Mouse (Mus musculus) erythroblast, adult 5-6 weeks (primary cell): ENCODE data around the gene Myh13. TPM values are rescaled to one million over a fixed set of nuclear protein-coding genes. Genes with fewer than 3 reads are reported as not detected.

Experiments used
- ATAC-seq: replicated peaks from 2 replicates; pipeline ENCODE4 v1.8.0; 2016; ENCODE audit warnings: moderate number of reproducible peaks, mild to moderate bottlenecking, moderate TSS enrichment, inconsistent platforms; ENCODE audit not compliant: poor library complexity, low FRiP score, severe bottlenecking
- total RNA-seq, 2 experiments: library from RNA; stranded (forward) in 1 of 2; stranded (reverse) in 1 of 2; fragments of 150-400 nt in 1 of 2; fragments of 200-764, 138-1000 nt in 1 of 2; gene quantifications; 2 replicates each; pipeline versions ENCODE4 v1.2.3 to v1.2.4; 2015 to 2017; ENCODE audit warnings: low replicate concordance in 2 of 2

Myh13 gene
- total RNA-seq, 2 experiments from 2014 or later = not detected

- no peak for ATAC-seq
Observed at GRCm38 (mm10) chr11:67384653-67385052, 63.2 kb downstream of the Myh13 start.

- ATAC-seq = no peak
Observed at GRCm38 (mm10) chr11:67386815-67387415, 65.5 kb downstream of the Myh13 start.

DNA sequence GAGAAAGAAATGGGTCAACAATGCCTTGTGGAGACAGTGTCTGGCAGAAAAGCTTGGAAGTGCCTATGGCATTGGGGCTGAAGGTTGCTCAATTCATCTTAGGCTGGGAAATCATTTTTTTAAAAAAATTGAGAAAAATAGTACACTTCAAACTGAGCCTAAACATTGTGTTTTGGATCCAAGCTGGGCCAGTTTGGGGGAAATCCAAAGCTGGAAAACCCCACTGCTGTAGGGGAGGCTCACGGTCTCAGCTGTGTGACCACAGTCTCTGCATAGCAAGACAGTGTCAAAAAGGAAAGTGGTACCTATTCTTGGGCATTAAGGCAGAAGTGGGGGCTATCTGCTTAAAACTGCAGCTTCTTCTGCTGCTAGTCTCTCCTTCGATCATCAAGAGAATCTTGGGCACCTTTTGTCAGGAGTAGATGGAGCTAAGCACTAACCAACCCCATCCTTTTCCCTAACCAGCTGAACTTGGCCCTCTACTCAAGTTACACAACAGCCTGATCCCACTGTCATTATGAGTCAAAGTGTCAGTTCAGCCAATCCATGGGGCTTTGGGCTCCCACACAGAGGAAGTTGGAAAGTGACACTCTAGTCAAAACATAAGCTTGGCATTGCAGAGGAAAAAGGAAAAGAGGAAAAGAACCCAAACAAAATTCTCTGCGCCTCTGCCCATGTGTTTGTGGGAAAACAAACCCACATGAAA is 69.4 kb downstream of the Myh13 start:
- ATAC-seq = no peak

DNA sequence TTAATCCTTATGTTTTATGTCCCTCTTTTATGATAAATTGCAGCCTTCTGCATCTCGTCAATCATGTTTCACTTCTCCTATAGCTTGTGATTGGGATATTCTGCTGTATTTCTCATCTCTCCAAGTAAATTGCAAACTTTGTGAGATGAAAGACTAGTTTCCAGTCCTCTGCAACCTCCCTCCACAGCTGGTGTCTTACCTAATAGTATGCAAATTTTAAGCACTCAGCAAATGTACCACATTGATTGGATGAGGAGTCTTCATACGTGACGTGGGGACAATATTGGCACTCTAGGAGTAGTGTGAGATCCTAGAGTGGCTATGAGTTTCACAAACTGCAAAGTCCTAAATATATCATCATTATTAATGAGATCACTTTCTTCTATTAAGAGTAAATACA is 70.9 kb downstream of the Myh13 start:
- no peak for ATAC-seq

DNA sequence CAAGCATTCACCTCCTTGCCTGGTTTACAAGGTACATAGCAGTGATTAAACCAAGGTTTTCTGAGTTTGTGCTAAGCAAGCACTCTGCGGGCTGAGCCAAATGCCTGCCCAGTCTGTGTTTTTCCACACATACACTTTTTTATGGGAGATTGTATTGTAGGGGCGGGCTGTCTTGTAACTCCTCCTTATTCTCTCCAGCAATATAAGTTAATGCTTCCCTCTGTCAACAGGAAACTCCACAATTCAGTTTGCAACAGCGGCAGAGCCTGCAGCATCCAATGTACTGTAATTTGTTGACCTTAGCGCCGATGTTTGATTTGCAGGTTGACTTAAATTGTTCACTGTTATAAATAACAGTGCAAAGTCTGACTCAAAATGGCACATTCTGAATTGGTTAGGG is 79.5 kb downstream of the Myh13 start:
- no peak for ATAC-seq

GRCm38 (mm10) chr11:67414346-67414940 is 93.0 kb downstream of the Myh13 start:
- no peak for ATAC-seq

Other genes with a start within 250 kb of the Myh13 start
- not detected in 2 replicates for gene Myh3, start 243.4 kb upstream of the Myh13 start, total RNA-seq (2015; ENCODE audit: low replicate concordance)
- gene Myh3, start 243.4 kb upstream of the Myh13 start, total RNA-seq (2017; ENCODE audit: low replicate concordance) = not detected in 2 replicates
- gene Myh2, start 150.6 kb upstream of the Myh13 start, total RNA-seq (2015; ENCODE audit: low replicate concordance) = not detected in 2 replicates
- gene Myh2, start 150.6 kb upstream of the Myh13 start, total RNA-seq (2017; ENCODE audit: low replicate concordance) = not detected in 2 replicates
- gene Myh1, start 121.6 kb upstream of the Myh13 start, total RNA-seq (2015; ENCODE audit: low replicate concordance) = not detected in 2 replicates
- gene Myh1, start 121.6 kb upstream of the Myh13 start, total RNA-seq (2017; ENCODE audit: low replicate concordance) = not detected in 2 replicates
- gene Myh4, start 83.6 kb upstream of the Myh13 start, total RNA-seq (2015; ENCODE audit: low replicate concordance) = not detected in 2 replicates
- gene Myh4, start 83.6 kb upstream of the Myh13 start, total RNA-seq (2017; ENCODE audit: low replicate concordance) = not detected in 2 replicates
- not detected in 2 replicates for gene Myh8, start 44.5 kb upstream of the Myh13 start, total RNA-seq (2015; ENCODE audit: low replicate concordance)
- 0.28 TPM in 1 of 2 replicates, not detected in the other for gene Myh8, start 44.5 kb upstream of the Myh13 start, total RNA-seq (2017; ENCODE audit: low replicate concordance)
- gene Gas7, start 133.8 kb downstream of the Myh13 start, total RNA-seq (2015; ENCODE audit: low replicate concordance) = 7.5 and 8.6 TPM in 2 replicates
- 4.5 and 5.5 TPM in 2 replicates for gene Gas7, start 133.8 kb downstream of the Myh13 start, total RNA-seq (2017; ENCODE audit: low replicate concordance)